Mouse (Mus musculus) retina, postnatal 1 day (tissue): ENCODE measurements around the gene Arf1.
"Not testable (repeated sequence)": the region's sequence is repeated elsewhere in the genome, so short reads cannot be mapped to it uniquely, and the experiment has no call there.

ENCODE experiments used
- DNase-seq: peaks from one replicate; pipeline ENCODE4 v3.0.0-alpha.2; 2012

The Arf1 gene

GRCm38 (mm10) chr11:59225167-59225566, 2.9 kb downstream of the Arf1 start:
- DNase-seq: no peak

- no peak for DNase-seq
These were observed 3.6 kb downstream of the Arf1 start for GRCm38 (mm10) chr11:59224470-59224869.

DNA sequence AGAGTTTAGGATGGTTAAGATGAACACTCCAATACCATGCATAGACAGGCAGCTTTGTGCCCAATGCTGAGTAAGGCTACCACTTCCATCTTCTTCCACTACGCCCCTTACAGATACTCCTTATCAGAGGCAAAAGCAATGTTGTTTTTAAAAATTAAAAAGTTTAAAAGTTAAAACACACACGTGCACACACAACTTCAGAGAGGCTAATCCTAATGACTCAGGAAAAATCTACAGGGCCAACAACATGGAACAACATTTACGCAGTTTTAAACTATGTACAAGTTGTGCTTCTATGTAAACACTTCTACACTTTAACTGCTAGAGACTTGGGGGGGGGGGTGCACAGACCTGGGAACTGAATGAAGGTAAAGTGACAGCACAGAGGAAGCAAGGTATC, 4.0 kb downstream of the Arf1 start:
- DNase-seq: no peak

DNA sequence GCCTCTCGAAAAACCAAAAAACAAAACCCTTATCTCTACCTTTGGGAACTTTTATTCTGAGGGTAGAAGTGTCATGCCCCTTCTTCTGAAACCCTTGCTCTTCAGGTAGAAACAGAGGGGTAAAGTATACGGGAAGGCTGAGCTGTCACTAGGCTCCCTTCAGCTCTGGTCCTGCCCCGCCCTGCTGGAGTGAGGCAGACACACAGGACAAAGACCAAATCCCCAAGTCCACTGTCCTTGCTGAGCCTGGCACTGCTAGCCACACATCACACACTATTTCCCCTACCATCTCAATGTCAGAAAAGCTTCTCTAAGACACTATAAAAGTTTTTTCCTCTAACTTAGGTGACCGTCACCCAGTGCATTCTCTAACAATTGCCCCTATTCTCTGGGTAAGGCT, 5.8 kb downstream of the Arf1 start:
- DNase-seq: no peak

- no peak for DNase-seq
These were observed 6.5 kb downstream of the Arf1 start for GRCm38 (mm10) chr11:59221604-59222003.

- DNase-seq: peak; percentile 49
These were observed 9.0 kb downstream of the Arf1 start for GRCm38 (mm10) chr11:59219064-59219463.

DNA sequence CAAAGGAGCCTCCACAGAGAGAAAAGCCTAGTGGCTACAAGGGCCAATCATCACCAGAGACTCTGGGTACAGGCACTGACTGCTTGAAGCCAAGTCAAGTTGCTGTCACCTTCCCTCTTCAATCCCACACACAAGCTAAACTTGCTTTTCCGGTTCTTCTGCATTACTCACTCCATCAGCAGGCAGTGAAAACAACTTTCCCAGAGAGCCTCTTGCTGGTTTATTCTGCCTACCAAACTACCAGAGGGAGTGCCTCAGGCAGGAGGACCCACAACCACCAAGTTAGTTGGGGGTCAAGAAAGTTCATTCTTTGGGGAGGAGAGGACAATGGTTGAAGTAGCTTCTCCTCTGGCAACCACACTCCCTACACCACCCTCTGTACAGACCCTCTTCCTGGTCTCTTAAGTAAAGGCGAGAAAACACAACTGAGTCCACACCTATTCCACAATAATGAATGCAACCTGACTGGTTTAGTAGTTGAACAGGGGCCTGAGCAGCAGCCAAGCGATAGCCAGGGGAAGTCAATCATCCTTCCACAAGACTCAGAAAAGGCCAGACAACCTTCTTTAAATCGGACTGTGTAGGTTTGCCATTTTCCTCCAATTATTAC, 9.6 kb downstream of the Arf1 start:
- DNase-seq: no peak

GRCm38 (mm10) chr11:59216955-59217354, 11.1 kb downstream of the Arf1 start:
- DNase-seq: no peak

- DNase-seq: no peak
These were observed 15.1 kb downstream of the Arf1 start for GRCm38 (mm10) chr11:59212892-59213494.

DNA sequence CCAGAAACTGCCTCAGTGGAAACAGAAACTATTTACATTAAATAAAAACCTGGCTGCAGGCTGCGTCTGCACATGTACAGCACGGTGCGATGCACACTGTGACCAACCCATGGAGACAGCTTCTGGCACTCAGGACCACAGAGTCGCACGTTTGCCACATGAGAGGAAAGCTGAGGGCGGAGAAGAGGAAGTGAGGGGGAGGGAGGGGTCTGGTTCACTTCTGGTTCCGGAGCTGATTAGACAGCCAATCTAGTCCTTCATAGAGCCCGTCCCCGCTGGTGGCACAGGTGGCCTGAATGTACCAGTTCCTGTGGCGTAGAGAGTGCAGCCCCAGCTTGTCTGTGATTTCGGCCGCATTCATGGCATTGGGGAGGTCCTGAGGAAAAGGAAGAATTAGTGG, 15.8 kb downstream of the Arf1 start:
- DNase-seq: not testable (repeated sequence)

GRCm38 (mm10) chr11:59211561-59211960, 16.5 kb downstream of the Arf1 start:
- not testable (repeated sequence) for DNase-seq

GRCm38 (mm10) chr11:59210020-59210419, 18.1 kb downstream of the Arf1 start:
- DNase-seq: no peak

- peak; percentile 30 for DNase-seq
These were observed 18.5 kb downstream of the Arf1 start for GRCm38 (mm10) chr11:59209580-59209979.

DNA sequence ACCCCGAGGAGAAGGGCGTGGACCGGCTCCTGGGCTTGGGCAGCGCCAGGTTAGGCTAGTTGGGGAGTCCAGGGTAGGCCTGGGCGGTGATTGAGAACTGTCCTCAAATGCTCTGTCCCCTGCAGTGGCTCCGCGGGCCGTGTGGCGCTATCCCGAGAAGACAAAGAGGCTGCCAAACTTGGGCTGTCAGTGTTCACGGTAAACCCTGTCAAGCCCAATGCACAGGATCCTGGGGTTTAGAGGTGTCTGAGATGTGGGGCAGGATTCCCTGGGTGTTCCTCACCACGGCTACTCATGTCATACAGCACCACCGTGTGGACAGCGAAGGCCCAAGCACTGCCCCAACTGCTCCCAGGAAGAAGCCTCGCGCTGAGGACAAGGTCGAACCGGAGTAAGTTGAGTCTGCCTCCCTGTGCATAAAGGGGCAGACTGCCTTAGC, 19.0 kb downstream of the Arf1 start:
- DNase-seq: peak; percentile 82

DNA sequence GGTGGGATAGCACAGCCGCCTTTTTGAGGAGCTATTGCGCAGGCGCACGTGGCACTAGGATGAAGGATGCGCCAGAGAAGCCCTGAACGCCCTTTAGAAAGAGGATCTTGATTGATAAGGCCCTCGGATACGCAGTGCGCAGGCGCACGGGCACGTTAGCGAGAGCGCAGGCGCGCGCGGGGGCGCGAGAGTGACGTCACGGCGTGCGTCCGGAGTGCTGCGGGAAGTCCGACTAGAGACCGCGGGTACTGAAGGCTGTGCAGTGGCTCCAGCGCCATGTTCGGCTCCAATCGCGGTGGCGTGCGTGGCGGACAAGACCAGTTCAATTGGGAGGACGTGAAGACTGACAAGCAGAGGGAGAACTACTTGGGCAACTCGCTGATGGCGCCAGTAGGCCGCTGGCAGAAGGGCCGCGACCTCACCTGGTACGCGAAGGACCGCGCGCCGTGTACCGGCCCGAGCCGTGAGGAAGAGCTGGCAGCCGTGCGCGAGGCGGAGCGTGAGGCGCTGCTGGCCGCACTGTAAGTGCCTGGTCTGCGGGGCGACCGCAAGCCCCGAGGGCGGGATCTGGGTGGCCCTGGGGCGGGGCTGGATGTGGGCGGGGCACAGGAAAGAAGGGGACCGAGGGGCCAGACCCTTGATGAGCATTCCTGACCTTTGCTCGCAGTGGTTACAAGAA, 19.8 kb downstream of the Arf1 start, which contains the start of gene 2310033P09Rik:
Gene 2310033P09Rik (plus strand): TSS at position 169 of the 679 bp plus-strand sequence.
- DNase-seq: peak; percentile 97

DNA sequence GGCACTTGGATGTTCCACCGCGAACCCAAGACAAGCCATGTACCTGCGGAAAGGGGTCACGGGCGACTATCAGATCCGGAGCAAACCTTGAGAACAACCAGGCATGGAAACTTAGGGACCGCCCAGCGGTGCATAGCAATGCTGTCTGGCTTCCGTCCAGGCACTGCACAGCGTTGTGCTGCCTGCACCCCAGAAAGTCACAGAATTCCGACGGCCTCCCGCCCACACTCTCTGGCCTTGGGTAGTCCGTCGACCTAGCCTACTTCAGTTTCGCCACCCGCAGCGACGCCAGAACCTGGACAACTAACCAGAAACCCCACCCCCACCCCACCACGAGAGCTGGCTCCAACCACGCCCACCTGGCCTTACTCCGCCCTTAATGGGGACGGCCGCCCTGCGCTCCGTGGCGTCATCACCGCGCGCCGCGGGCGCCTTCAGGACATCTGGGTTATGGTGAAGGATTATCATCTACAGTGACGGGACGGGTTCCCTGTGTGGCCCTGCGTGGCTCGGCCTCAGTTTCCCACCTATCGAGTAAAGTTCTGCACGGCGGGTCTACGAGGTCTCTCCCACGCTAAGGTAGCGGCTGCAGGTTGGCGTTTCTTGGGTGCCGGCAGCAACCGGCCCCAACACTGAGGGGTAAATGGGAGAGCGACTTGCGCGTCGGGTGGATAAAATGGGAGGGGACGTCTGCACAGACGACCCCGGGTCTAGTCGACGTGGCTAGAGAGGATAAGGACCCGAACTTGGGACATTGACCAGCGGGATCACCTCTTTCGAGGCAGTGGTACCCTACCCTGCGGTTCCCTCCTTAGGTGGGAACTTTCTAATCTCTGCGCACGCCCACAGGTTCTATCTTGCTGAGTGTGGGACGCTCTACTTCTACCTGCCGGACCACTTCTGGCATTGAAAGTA, 25.7 kb downstream of the Arf1 start, which contains the start of gene Mrpl55:
Gene Mrpl55 (plus strand): TSS at position 406 of the 915 bp plus-strand sequence.
- peak; percentile 95 for DNase-seq

GRCm38 (mm10) chr11:59201216-59202002, 26.7 kb downstream of the Arf1 start:
- no peak for DNase-seq

GRCm38 (mm10) chr11:59196230-59196629, 31.8 kb downstream of the Arf1 start:
- DNase-seq: no peak

DNA sequence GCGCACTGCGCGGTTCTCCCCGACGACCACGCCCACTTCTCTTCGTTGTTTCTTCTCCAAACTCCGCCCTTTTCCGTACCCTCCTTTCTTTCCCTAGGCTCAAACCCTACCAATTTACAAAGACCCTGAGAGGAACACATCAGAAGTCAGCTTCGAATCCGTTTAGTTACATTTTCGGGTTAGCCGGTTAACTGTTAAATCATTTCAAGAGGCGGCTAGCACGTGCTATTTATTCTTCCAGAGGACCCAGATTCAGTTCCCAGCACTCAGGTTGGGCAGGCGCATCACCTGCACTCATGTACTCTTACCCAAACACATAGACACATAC, 36.0 kb downstream of the Arf1 start, which contains the start of gene Guk1:
Gene Guk1 (minus strand): TSS at position 154 of the 328 bp plus-strand sequence.
- no peak for DNase-seq

DNA sequence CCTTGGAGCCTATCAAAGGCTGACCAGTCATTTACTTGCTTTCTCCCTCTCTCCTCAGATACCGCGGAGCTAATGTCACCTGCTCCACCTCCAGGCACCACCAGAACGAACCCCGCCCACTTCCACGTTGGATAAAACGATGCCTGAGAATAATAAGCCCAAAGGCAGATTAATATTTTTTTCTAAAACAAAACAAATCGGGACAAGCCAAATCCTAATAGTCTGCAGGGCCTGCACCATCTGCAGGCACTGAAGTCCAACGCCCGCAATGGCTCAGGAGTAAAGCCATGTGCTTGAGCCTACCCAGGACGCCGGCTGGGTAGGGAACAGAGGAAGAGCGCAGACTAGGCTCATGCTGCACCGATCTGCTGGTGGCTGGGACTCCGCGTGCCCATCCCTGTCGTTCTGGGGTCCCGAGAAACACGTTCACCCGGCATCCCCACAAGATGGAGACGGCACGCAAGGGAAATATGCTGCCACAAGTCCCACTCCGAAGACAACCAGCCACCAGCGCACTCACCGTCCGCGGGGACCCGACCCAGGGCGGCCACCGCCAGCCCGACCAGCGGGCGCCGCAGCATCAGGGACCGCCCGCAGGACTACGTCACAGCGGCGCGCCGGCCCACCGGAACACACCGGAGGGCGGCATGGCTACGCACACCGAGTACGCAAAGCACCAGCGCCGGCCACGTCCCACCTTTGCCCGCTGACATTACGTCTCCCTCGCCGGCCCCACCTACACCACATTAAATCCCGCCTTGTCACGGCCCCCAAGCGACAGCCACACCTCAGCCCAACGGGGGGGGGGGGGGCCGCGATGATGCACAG, 36.6 kb downstream of the Arf1 start:
- peak; percentile 89 for DNase-seq

GRCm38 (mm10) chr11:59187706-59188105, 40.4 kb downstream of the Arf1 start:
- peak; percentile 38 for DNase-seq
